Mouse (Mus musculus) layer of hippocampus, adult 2 months (tissue): ENCODE results near the gene Rtp3. TPM values are rescaled to one million over a fixed set of nuclear protein-coding genes. Genes with fewer than 3 reads are reported as not detected.

Experiments
- DNase-seq, 2 experiments: peaks; one replicate each; pipeline ENCODE4 v3.0.0; 2022; ENCODE audit warnings: low spot score in 2 of 2
- H3K27ac ChIP-seq: fragments of 200-600 bp; 2 replicates; pipeline ENCODE4 v1.8.1; 2022
- H3K4me3 ChIP-seq: fragments of 200-600 bp; 2 replicates; pipeline ENCODE4 v1.8.1; 2022; ENCODE audit warnings: mild to moderate bottlenecking
- CTCF ChIP-seq: fragments of 200-600 bp; conservative IDR thresholded peaks from 2 replicates; pipeline ENCODE4 v1.8.1; 2022; ENCODE audit warnings: antibody characterized with exemption, mild to moderate bottlenecking, moderate library complexity
- total RNA-seq, 2 experiments: library from RNA; stranded (reverse); gene quantifications; 2 replicates each; pipeline ENCODE4 v1.2.3; 2021

Rtp3 gene
- total RNA-seq, 2 experiments from 2014 or later: 0.59 TPM

GRCm38 (mm10) chr9:110961386-110961785 lies 29.0 kb downstream of the Rtp3 start:
- TF ChIP-seq CTCF: no peak
- Histone ChIP-seq H3K4me3 (no peak overlapping the region), H3K27ac (no peak overlapping the region)
- no peak for DNase-seq

- TF ChIP-seq CTCF: no peak
- H3K4me3 ChIP-seq: no peak overlapping the region
- H3K27ac ChIP-seq: no peak overlapping the region
- no peak for DNase-seq
These were observed 29.9 kb downstream of the Rtp3 start for GRCm38 (mm10) chr9:110960230-110961149.

GRCm38 (mm10) chr9:110959669-110960068 lies 30.7 kb downstream of the Rtp3 start:
- no peak overlapping the region for H3K27ac ChIP-seq
- no peak for TF ChIP-seq CTCF
- no peak for DNase-seq
- no peak overlapping the region for H3K4me3 ChIP-seq

- H3K4me3 ChIP-seq: no peak overlapping the region
- TF ChIP-seq CTCF: no peak
- no peak for DNase-seq
- no peak overlapping the region for H3K27ac ChIP-seq
These were observed 34.4 kb downstream of the Rtp3 start for GRCm38 (mm10) chr9:110955962-110956361.

- Histone ChIP-seq H3K4me3 (no peak overlapping the region; the same call in 1 of the 2 replicates), H3K27ac (peak overlapping the region; percentile 90; the same call in 1 of the 2 replicates)
- DNase-seq: no peak
These were observed 35.5 kb downstream of the Rtp3 start for GRCm38 (mm10) chr9:110954681-110955445.

GRCm38 (mm10) chr9:110953550-110954461 lies 36.6 kb downstream of the Rtp3 start:
- H3K27ac ChIP-seq: peak overlapping the region; percentile 90
- peak; percentile 59 to 71 for DNase-seq
- TF ChIP-seq CTCF: peak; percentile 80
- peak overlapping the region; percentile 76 for H3K4me3 ChIP-seq

More at GRCm38 (mm10) chr9:110954681-110955445, 35.5 kb downstream of the Rtp3 start:
- TF ChIP-seq CTCF: no peak

GRCm38 (mm10) chr9:110952931-110953549 lies 37.3 kb downstream of the Rtp3 start:
- DNase-seq: no peak
- no peak for TF ChIP-seq CTCF
- H3K4me3 ChIP-seq: peak overlapping the region; percentile 76
- peak overlapping the region; percentile 90 for H3K27ac ChIP-seq

GRCm38 (mm10) chr9:110952398-110952797 lies 38.0 kb downstream of the Rtp3 start:
- Histone ChIP-seq H3K27ac (no peak overlapping the region), H3K4me3 (no peak overlapping the region)
- DNase-seq: no peak
- no peak for TF ChIP-seq CTCF

- DNase-seq: no peak
- no peak for TF ChIP-seq CTCF
- Histone ChIP-seq H3K27ac (no peak overlapping the region), H3K4me3 (no peak overlapping the region)
These were observed 38.5 kb downstream of the Rtp3 start for GRCm38 (mm10) chr9:110951866-110952265.

- no peak within 1 kb of the TSS for H3K4me3 ChIP-seq
- no peak within 1 kb of the TSS for H3K27ac ChIP-seq
- no peak for TF ChIP-seq CTCF
- DNase-seq: no peak
These were observed 39.0 kb downstream of the Rtp3 start, which contains the start of gene Lrrc2 for GRCm38 (mm10) chr9:110951397-110951796. TSS of gene Lrrc2 (plus strand) at chr9:110951545.

- no peak overlapping the region for H3K4me3 ChIP-seq
- no peak for TF ChIP-seq CTCF
- no peak for DNase-seq
- H3K27ac ChIP-seq: no peak overlapping the region
These were observed 40.3 kb downstream of the Rtp3 start for GRCm38 (mm10) chr9:110950109-110950508.

- no peak for DNase-seq
- no peak for TF ChIP-seq CTCF
- no peak overlapping the region for H3K4me3 ChIP-seq
- H3K27ac ChIP-seq: no peak overlapping the region
These were observed 41.5 kb downstream of the Rtp3 start for GRCm38 (mm10) chr9:110948813-110949310.
